Mouse (Mus musculus): ENCODE results near the gene Abhd14a.

The Abhd14a gene

DNA sequence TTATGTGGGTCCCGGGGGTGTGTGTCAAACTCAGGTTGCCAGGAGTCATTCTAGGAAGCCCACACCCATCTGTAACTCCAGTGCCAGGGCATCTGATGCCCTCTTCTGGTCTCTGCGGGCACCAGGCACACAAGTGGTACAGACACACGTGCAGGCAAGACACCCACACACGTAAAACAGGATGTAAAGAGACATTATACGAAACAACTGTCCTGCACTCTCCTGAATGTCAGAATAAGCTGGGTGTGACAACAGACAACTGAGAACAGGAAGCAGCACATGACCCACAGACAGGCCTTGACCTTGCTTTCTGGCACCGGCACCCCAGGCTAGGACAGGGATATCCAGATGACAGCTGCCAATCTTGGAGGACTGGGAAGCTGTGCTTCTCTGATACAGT is 21.8 kb upstream of the Abhd14a start:
- DNase-seq, result no peak

DNA sequence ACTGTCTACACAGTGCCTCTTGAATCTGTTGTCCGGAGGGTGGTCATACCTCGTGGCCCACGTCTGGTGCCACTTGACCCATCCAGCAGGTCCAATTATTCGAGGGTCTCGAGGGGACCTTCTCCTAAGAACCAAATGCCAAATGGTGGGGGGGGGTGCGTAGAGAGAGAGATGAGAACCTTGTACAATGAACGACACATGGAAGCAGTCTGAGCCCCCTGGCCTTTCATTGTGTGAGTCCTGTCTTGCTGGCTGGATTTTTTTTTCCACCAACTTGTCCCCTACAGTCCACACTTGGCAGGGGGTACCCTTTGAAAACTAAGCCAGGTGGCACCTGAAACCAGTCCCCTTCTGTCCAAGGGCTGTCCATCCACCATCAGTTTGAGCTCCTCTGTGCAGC is 20.3 kb upstream of the Abhd14a start:
- no peak for DNase-seq

DNA sequence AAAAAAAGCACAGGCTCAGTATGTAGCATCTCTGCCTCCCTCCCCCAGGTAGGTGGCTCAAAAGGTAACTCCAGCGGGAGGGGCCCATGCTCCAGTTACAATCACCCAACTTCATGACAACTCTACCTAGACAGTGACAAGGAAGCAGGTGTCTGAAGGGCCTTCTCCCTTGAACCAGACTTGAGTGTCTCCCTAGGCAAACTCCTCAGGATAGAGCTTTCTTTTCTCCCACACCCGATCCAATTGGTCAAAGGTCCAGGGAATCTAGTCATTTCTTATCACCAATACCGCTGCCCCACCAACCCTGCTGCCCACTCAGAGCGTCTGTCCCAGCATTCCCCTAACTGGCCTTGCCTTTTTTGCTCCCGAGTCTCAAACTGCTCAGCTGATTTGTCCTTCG is 19.2 kb upstream of the Abhd14a start:
- no peak for DNase-seq

DNA sequence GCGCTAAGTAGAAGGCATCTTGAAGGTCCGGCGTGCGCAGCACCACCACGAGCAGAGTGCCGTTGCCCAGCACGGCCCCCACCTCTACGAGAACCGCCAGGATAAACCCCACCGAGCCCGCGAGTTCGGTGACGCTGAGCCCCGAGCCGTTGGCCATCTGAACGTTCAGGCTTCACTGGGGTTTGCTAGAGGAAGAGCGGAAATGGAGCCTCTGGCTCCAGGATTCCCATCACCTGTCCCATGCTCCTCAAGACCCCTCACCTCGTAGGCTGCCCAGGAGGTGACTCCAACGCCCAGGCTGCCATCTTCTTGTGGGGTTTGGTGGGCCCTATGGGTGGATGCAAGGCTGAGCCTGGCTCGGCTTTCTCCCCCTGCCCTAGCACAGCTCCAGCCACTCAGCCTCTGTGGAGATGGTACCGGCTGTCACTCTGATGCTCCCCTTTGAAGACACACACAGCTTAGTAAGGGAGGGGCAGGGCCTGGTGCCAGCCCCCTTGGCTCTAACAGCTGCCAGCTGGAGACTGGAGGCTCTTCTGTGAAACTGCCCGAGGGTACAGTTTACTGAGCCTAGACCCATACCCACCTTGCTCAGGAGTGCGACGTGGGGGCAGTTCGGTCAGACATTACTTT is 18.2 kb upstream of the Abhd14a start, which contains the start of gene Gpr62:
Gpr62 (minus strand) TSS at position 368 of the 630 bp plus-strand sequence.
- DNase-seq, result no peak

DNA sequence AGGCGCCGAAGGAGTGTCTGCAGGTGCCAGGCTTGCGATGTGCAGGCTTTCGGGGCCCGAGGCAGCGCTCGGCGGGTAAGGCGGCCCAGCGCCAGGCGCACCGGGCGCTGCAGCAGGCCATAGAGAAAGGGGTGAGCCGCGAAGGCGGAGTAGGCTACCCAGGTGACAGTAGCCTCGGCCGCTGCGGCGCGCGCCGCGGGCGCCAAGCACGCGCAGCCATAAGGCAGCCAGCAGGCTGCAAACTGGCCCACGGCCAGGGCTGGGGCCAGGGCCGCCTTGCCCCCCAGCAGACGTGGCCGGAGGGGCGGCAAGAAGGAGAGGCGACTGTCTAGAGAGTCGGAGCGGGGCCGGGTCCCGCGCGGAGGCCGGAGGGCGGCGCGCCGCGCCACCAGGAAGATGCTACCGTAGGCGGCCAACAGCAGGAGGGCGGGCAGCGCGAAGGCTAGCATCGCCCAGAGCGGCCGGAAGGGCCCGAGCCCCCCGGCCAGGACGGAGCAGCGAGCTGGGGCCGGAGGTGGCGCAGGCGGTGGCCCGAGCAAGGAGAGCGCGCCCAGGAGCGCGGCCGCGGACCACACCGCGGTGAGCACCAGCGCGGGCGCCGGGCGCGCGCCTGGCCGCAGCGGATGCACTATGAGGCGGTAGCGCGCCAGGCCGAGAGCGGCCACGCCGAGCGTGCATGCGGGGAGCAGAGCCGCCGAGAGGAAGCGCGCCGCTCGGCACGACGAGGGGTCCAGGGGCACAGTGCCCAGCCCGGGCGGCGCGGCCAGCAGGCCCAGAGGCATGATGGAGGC is 17.5 kb upstream of the Abhd14a start:
- no peak for DNase-seq

DNA sequence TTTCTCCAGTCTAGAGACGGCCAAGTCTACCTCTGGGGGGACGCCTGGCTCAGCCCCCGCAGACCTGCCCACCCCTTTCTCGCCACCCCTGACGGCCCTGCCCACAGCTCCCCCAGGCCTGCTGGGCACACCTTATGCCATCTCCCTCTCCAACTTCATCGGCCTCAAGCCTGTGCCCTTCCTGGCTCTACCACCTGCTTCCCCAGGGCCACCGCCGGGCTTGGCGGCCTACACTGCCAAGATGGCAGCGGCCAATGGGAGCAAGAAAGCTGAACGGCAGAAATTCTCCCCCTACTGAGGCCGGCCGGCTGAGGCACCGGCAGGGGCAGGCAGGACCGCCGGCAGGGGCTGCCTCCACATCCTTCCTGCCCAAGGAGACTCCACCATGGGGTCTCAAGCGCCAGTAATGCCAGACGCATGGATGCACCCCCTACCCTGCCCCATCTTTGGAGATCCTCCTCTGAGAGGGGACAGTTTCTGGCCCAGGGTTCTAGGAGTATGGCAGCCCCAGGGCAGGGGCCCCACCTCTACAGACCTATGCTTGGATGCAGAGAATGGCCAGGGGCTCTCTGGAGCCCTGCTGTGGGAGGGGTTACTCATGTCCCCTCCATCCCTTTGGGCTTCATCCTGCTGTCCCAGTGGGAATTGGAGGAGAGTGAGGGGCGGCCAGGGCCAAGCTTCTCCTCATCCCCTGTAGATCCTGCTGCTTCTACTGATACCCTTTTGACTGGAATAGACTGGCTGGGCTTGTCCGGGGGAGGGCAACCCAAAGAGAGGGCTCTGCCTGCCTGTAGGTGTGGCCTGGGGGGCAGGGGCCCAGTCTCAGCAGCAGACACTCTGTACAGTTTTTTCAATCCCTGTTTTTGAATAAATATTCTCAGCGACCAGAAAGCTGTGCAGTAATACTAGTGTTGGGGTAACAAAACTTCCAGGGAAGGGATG is 15.9 kb upstream of the Abhd14a start:
- no peak for DNase-seq

DNA sequence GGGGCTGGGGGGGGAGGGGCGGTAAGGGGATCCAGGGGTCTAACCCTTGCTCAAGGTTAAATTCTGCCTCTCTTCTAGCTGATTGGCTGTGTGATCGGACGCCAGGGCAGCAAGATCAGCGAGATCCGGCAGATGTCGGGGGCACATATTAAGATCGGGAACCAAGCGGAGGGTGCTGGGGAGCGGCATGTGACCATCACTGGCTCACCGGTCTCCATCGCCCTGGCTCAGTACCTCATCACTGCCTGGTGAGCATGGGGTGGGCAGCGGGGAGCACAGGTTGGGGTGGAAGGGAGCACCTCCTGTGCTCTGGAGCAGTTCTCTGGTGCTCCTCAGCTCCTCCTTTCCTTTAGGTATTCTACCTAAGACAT is 14.9 kb upstream of the Abhd14a start:
- no peak for DNase-seq

DNA sequence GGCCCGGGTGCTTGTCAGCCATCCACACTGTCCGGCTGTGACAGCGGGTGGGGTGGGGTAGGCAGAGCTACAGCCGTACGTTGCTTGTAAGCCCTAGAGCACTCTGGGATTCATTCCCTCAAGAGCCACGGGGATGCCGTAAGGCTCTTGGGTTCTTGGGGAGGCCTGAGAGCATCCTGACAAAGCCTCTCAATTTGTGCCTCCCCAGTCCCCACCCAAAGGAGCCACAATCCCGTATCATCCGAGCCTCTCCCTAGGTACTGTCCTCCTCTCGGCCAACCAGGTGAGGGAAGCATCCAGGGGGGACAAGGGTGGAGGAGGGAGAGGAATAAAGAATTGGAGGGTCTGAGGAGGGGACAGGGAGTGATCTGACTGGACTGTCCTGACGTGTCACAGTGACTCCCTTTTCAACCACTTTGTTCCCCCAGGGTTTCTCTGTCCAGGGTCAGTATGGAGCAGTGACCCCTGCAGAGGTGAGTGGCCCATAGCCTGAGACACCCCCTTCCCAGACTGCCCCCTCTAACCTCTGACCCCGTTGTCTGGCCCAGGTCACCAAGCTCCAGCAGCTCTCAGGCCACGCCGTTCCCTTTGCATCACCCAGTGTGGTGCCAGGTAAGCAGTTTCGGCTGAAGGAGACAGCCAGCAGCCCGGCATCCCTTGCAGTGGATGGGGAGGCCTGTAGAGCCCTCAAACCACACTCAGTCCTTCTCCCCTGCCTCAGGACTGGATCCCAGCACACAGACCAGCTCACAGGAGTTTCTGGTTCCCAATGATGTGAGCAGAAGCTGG is 14.4 kb upstream of the Abhd14a start:
- no peak for DNase-seq

DNA sequence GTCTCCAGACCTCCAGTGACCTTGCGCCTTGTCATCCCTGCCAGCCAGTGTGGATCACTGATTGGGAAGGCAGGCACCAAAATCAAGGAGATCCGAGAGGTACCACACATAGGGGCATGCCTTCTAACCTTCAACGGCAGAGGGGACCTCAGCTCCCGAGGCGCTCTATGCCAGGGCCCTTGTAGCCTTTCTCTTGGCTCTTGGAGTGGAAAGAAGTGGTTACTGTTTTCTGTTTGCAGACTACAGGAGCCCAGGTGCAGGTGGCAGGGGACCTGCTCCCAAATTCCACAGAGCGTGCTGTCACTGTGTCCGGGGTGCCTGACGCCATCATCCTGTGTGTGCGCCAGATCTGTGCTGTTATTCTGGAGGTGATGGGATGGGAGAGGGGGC is 13.5 kb upstream of the Abhd14a start:
- no peak for DNase-seq

DNA sequence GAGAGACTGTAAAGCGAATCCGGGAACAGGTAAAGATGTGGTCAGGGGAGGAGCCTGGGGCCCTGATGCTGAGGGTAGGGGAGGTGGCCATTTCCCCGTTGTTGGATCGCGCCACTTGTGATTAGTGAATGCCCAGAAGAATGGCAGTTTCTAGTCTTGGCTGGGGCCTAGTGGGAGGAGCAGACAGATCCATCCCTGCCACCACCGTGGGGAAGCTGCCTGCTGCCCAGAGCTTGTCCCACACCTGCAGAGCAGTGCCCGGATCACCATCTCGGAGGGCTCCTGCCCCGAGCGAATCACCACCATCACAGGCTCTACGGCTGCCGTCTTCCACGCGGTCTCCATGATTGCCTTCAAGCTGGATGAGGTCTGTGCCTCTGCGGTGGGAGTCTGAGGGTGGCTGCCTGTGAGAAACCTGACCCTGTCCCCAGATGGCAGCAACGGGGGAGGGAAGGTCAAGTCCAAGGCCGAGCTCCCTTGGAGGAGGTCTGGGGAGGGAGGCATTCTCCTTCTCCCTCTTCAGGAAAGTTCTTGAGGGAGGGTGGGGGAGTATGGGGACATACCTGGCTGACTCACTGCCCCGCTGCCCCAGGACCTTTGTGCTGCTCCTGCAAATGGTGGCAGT is 13.0 kb upstream of the Abhd14a start:
- DNase-seq, result no peak

DNA sequence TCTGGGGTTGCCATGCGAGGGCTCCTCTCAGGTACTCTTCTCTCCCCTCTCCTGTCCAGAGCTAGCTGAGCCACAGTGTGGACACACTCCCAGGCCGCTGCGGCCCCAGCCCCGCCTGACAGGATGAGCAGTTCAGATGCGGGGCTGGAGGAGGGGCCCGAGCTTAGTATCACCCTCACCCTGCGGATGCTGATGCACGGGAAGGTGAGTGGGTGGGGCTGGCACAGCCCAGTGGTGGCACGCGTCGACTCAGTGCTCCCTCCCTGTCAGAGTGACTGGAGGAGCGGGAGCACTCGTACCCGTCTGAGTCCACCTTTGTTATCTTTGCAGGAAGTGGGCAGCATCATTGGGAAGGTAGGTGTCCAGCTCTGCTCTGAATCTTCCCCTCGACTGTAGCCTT is 12.5 kb upstream of the Abhd14a start:
- DNase-seq, result no peak

DNA sequence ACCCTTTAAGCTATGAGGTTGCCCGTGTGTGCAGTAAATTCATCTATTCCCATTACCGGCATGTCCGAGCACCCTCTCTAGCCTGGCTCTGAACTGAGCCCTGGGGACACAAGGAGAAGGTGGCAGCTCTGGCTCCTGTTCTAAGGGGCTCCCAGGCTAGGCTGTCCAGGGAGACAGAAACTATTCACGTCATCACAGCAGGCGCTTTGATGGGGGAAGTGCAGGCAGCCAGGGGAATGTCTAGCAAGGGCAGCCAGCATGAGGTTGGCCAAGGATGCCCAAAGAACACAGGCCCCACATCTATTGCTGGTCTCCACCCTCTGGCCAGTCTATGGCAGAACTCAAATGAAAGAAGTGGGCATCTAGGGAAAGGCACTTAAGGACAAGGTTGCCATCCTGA is 10.4 kb upstream of the Abhd14a start:
- no peak for DNase-seq

DNA sequence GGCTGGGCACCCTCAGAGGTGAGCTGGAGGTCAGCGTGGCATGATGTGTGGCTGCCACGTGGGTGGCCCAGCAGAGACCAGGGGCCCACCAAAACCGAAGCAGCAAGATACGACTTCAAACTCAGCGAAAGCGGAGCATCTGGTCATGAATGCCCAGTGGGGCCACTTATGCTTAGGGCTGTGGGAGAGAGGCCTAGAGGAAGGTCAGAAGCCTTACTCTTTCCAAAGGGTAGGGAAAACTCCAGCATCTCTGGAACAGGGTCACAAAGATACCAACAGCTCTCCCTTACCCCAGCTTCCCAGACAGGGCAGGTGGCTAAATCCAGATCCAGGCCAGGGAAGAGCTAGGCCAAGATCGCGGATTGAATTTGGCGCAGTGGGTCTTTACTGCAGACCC is 9.7 kb upstream of the Abhd14a start:
- no peak for DNase-seq

DNA sequence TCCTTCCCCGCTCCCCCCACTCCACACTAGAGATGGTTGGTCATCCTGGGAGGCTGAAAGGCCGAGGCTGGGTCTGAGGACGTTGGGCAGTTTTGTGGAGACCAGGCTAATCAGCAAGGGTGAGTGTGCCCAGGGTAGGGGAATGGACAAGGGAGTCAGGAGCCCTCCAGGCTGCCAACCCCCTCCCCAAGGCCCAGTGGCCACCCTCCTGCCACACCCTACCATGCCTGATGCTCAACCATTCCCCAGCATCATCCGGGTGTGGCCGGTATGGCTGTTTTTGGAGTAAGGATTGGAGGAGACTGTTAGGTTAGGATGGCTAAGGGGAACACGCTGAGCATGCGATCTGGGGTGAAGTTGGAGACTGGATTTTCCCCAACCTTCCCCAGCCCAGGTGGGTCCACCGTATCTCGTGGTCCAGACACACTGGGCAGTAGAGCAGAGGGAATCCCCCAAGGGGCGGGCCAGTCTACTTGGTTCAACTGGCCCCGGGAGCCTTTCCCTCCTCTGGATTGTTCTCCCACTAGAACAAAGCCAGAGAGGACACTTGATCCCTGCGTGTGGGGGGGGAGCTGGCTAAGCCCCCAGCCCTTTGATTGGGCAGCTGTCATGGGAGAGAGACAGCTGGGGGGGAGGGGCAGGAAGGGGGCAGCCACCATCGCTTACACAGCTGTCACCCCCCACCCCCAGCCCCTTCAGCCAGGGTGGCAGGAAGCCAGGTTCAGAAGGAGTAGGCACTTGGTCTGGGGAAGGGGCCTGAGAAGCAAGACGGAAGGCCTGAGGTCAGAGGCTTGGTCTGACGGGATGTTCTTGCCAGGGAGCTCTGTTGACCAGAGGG is 9.1 kb upstream of the Abhd14a start:
- DNase-seq, result no peak

DNA sequence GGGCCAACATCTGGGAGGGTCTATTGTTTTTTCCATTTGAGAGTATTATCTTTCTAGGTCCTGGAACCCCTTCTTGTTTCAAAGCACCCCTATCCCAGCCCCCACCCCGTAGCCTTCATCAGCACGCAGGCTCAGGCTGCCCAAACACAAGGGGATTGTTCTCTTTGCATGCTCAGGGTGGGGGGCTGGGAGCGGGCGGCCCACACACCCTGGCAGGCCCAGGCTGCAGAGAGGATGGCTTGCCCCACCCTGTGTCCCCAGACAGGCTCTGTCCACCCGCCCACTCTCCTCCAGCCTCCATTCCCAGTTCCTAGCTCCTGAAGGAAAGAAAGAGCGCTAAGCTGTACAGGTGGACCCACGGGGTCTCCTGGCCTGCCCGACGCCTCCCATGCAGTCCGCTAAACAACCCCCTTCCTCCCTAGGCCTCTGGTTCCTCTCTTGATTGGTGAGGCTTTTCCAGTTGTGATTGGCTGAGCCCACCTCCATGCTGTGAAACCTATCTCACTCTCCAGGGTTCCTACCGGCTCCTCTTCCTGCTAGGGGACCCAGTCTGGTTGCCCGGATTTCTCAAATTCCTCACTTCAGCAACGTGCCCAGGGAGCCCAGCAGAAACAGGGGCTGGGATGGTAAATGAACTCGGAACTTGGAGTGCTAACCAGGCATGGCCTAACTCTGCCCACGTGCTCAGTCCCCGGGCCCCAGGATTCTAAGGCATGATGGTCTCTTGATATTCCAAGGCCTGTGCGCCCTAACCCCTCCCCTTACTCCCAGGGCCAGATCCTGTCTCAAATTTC is 7.6 kb upstream of the Abhd14a start:
- DNase-seq, result no peak

DNA sequence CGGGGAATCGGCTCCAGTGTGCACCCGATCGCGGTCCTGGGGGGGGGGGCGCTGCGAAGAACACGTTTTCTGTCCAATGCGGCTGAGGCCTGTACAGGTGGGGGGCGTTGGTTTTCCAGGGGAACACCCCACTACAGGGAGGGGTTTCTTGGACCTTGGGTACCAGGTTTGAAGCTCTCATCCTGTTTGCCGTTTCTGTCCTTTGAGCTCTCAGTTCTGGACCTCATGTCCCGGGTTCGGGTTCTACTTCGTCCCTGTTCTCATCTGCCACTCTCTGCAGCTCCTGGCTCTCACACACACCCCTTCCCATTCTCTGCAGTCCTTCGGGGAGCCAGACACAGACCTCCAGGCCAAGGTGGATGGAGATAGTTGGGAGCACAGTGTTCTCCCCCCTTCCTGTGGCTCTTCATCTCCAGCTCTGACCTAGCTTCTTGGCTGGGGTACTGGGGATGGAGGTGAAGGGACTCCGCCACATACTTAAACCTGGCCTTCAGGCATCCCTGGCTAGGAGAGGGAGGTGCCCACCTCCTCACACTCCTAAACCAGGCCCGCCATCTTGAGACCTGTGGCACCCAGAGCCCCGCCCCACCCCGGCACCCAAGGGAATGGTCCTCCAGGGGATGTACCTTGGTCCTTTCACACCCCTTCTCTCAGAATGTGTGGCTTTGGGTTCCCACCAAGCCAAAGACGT is 6.7 kb upstream of the Abhd14a start:
- DNase-seq, result no peak

DNA sequence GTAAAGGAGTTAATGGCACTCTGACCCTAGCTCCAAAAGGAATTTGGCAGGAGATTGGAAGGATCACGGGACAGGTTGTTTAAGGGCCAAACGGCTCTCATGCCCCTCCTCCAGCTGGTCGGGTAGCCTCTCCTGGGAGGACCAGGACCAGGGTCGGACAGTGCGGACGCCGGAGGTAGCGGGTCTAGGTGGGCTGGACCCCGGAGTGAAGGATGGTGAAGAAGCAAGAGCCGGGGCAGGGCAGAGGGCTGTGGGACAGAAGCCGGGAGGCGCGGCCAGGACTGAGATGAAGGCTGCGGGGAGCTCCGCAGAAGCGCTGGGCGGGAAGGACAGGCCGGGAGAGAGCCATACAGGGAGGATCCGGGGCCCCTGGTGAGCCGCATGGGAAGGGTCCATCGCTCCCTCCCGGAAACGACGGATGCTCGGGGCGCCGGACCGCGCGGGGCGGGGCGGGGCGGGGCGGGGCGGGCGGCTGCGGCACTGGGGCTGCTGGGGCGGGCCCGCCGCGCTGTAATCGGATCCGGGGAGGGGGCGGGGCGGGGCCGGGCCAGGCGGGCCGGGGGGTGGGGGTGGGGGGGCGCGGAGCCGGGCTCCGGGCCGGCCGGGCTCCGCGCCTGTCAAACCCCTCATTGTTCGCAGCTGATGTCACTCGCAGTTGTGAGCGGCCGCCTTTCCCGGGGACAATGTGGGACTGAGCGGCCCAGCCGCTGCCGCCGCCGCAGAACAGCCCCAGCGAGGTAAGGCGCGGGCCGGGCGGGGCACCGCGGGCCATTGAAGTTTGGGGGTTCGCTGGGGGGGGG is 6.0 kb upstream of the Abhd14a start, which contains the start of gene Pcbp4:
Pcbp4 (plus strand) TSS at position 21 of the 800 bp plus-strand sequence.
- peak; percentile 64 to 71 for DNase-seq

DNA sequence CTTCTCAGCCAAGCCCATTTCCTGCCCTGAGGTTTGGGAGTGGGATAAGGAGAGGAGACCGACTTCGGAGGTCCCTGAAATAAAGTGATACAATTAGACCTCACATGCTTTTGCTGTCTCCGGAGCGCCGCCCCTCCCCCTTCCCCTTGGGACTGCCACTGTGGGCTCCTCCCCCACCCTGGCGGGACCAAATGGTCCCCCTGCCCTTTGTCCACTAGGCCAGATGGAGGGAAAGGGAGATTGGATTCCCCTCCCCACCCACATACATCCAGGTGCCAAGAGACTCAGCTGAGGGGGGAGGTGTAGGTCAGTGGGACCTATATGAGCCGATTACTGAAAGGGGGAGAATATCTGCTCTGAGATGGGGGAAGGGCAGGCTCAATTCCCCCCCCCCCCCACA is 5.3 kb upstream of the Abhd14a start:
- no peak for DNase-seq

DNA sequence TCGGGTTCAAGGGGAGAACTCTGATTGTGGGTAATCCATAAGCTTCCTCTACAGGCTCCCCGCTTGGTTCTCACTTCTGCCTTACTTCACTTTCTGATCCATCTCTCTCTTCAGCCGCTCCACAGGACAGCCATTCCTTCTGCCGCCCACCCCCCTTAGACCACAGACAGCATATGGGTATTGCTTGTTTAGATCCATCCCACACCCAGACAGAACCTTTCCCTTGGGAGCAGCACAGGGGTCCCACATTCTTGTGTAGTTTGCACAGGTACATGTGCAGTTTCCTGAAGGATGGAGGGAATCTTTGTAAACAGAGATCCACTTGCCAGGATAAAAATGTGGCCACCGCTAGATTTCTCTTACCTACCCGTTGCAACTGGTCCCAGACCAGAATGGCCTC is 4.9 kb upstream of the Abhd14a start:
- DNase-seq, result no peak
